Comparison of ENCODE assay signal across 8 mouse cellular contexts in the genomic region with DNA sequence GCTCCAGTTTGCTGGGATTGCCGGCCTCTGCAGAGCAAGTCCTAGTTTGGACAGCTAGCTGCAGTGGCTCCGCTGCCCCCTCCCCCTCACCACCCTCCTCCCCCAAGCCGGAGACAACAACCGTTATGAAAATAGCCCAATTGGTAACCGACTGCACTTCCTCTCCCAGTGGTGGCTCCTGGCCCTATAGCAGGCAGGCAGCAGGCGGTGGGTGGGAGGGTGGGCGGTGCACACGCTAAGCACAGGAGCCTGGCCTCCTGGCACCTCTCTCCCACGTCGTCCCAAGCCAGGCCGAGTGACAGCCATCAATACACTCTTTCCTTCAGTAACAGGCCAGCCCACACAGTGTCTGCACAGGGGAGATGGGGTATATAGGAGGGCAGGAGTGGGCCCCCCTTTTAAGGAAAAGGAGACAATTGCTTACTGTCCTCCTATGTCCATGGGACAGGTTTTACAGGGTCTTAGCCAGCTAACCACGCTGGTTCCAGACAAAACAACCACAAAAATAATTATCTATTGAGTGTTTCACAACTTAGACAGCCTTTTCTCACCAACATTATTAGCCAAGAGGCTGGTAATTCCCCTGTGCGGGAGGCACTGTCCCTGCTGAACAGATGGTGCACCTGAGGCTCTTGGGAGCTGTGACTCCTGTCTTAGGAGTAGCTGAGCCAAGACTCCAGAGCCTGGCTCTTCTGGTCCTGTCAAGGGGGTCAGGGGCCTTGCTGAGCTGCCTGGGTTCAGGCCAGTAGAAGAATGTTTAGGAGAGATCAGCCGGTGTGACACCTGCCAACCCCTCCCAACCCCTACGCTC. TPM values are rescaled to one million over a fixed set of nuclear protein-coding genes. Genes with fewer than 3 reads are reported as not detected.
DNase-seq lines count a peak whose midpoint lies in the region; ATAC-seq lines count a peak whose summit lies in the region.

No protein-coding gene starts in this region.

- H3K27ac ChIP-seq in limb, embryonic 13.5 days = peak overlapping the region; percentile 75; the same call in 1 of the 2 replicates
- peak overlapping the region; percentile 64 for H3K27ac ChIP-seq in midbrain, embryonic 13.5 days

- H3K36me3 ChIP-seq in limb, embryonic 13.5 days = no peaks in the 10 kb centered on the region
- H3K36me3 ChIP-seq in midbrain, embryonic 13.5 days = no peaks in the 10 kb centered on the region

- H3K4me2 ChIP-seq in limb, embryonic 13.5 days (replicated peaks) = peak overlapping the region; percentile 53
- peak overlapping the region; percentile 33 for H3K4me2 ChIP-seq in midbrain, embryonic 13.5 days (replicated peaks)

- ATAC-seq in limb, embryonic 13.5 days (ENCODE audit: low FRiP score, low read depth) = peak; percentile 53
- ATAC-seq in midbrain, embryonic 13.5 days = peak; percentile 55

- no peaks in the 10 kb centered on the region for H3K9me3 ChIP-seq in limb, embryonic 13.5 days
- H3K9me3 ChIP-seq in midbrain, embryonic 13.5 days = no peaks in the 10 kb centered on the region

- H3K27me3 ChIP-seq in limb, embryonic 13.5 days = no peaks in the 10 kb centered on the region
- H3K27me3 ChIP-seq in midbrain, embryonic 13.5 days = no peaks in the 10 kb centered on the region

- H3K4me1 ChIP-seq in limb, embryonic 13.5 days = peaks cover 58% of the 10 kb centered on the region
- peaks cover 47% of the 10 kb centered on the region for H3K4me1 ChIP-seq in midbrain, embryonic 13.5 days (replicated peaks)

- H3K9ac ChIP-seq in limb, embryonic 13.5 days = peak overlapping the region; percentile 54
- H3K9ac ChIP-seq in midbrain, embryonic 13.5 days (replicated peaks) = peak overlapping the region; percentile 44; the same call in 1 of the 2 replicates

- 16% methylated on average over 14 of the region's 15 CpGs for WGBS in limb, embryonic 13.5 days
- WGBS in midbrain, embryonic 13.5 days = 18% methylated on average over 15 of the region's 15 CpGs

- H3K4me3 ChIP-seq in limb, embryonic 13.5 days = 0 out of 2 replicates have a peak overlapping the region, but pooled peaks have one; percentile 7
- no peak overlapping the region; the same call in 1 of the 2 replicates for H3K4me3 ChIP-seq in midbrain, embryonic 13.5 days (replicated peaks)

- intact Hi-C loops in heart, postnatal 36 days (cut with DNase I) = no loop called here

- DNase-seq in CD4-positive, CD25-positive, alpha-beta regulatory T cell, adult 2 months (ENCODE audit: low read depth, low spot score) = peak; percentile 82
- DNase-seq in ZHBTc4 (ENCODE audit: low read depth, low spot score) = peak; percentile 71
- peak; percentile 88 for DNase-seq in fat pad, adult 2 months (ENCODE audit: extremely low read depth, low read depth, low spot score)
- DNase-seq in heart, postnatal 36 days = peak; percentile 43 to 58
- peak; percentile 81 for DNase-seq in thymus, postnatal 14 days
- no peak for DNase-seq in frontal cortex, adult 2 months (ENCODE audit: extremely low spot score in 1 of 2, low spot score in 1 of 2)

RNA-seq across cellular contexts. Expression of a gene that starts 5.0 kb away (rescaled TPM):
- total RNA-seq in heart, postnatal 36 days (2021) = not detected
- polyA plus RNA-seq in limb, embryonic 13.5 days (2015; fragmentation: Nextera tagmentation; extraction: Ambion mirVana) = 0.27 and 0.61 TPM in 2 replicates
- polyA plus RNA-seq in midbrain, embryonic 13.5 days (2015; fragmentation: Nextera tagmentation; extraction: Ambion mirVana) = 0.38 TPM in 1 of 2 replicates, not detected in the other
- polyA plus RNA-seq in frontal cortex, adult 2 months (2012; rRNA removed) = 0.04 and 0.12 TPM in 2 replicates

RNA-seq across cellular contexts. Expression of a gene that starts 18.4 kb away (rescaled TPM):
- total RNA-seq in heart, postnatal 36 days (2021) = 1 to 10 TPM; 2.4 to 3.9 TPM
- 1,939 and 1,982 TPM in 2 replicates for polyA plus RNA-seq in limb, embryonic 13.5 days (2015; fragmentation: Nextera tagmentation; extraction: Ambion mirVana)
- 322 and 354 TPM in 2 replicates for polyA plus RNA-seq in midbrain, embryonic 13.5 days (2015; fragmentation: Nextera tagmentation; extraction: Ambion mirVana)
- 53.6 and 61.5 TPM in 2 replicates for polyA plus RNA-seq in frontal cortex, adult 2 months (2012; rRNA removed)

RNA-seq across cellular contexts. Expression of a gene that starts 23.4 kb away (rescaled TPM):
- not detected for total RNA-seq in heart, postnatal 36 days (2021)
- polyA plus RNA-seq in limb, embryonic 13.5 days (2015; fragmentation: Nextera tagmentation; extraction: Ambion mirVana) = 0.38 and 0.78 TPM in 2 replicates
- polyA plus RNA-seq in midbrain, embryonic 13.5 days (2015; fragmentation: Nextera tagmentation; extraction: Ambion mirVana) = 0.36 and 0.54 TPM in 2 replicates
- polyA plus RNA-seq in frontal cortex, adult 2 months (2012; rRNA removed) = 36.1 and 39.2 TPM in 2 replicates

RNA-seq across cellular contexts. Expression of a gene that starts 25.2 kb away (rescaled TPM):
- 10 to 100 TPM; 48.4 to 51.2 TPM for total RNA-seq in heart, postnatal 36 days (2021)
- polyA plus RNA-seq in limb, embryonic 13.5 days (2015; fragmentation: Nextera tagmentation; extraction: Ambion mirVana) = 33.0 and 34.0 TPM in 2 replicates
- polyA plus RNA-seq in midbrain, embryonic 13.5 days (2015; fragmentation: Nextera tagmentation; extraction: Ambion mirVana) = 21.4 and 26.4 TPM in 2 replicates
- polyA plus RNA-seq in frontal cortex, adult 2 months (2012; rRNA removed) = 590 and 632 TPM in 2 replicates

Comparison
In these comparisons a context has a peak if more than half of its experiments do, and no peak if none do; other contexts are left out.
1. DNase-seq: peak in CD4-positive, CD25-positive, alpha-beta regulatory T cell, adult 2 months (single experiment), ZHBTc4 (single experiment), fat pad, adult 2 months (single experiment), heart, postnatal 36 days (2 of 2) and thymus, postnatal 14 days (single experiment); none in frontal cortex, adult 2 months (0 of 2).
2. RNA of a gene that starts 23.4 kb away (polyA plus RNA-seq): 36.1 to 39.2 TPM in frontal cortex, adult 2 months; 0.38 to 0.78 TPM in limb, embryonic 13.5 days and 0.36 to 0.54 TPM in midbrain, embryonic 13.5 days; every median in the first group is over 10 times any median in the second.